Mouse (Mus musculus): Measurements from ENCODE around the gene Uaca. TPM values are rescaled to one million over a fixed set of nuclear protein-coding genes. Genes with fewer than 3 reads are reported as not detected.

The Uaca gene
- polyA plus RNA-seq, 1 experiment, result 11.9 TPM

GRCm38 (mm10) chr9:60832233-60832632 lies 37.9 kb downstream of the Uaca start:
- no peak for DNase-seq (ENCODE audit: extremely low spot score in 1 of 2, low spot score in 1 of 2)

DNA sequence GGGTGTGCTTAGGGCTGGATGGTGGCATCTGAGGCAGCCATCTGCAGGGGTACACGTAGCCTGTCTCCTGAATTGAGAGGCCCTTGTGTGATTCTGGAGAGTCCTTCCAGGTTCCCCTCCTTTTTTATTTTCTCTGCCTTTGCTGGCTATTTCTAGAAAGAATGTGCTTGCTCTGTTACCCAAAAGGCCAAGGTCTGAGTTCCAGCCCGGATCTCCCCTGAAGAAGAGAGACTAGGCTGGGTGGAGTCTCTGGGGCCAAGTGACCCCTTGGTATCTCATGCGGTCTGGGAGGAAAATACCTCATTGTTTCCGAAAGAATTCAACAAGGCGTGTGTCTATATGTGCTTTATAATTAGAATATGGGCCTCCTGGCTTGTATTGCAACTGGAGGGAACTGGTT lies 41.8 kb downstream of the Uaca start:
- no peak for DNase-seq (ENCODE audit: extremely low spot score in 1 of 2, low spot score in 1 of 2)

GRCm38 (mm10) chr9:60837078-60837448 lies 42.7 kb downstream of the Uaca start:
- no peak for DNase-seq (ENCODE audit: extremely low spot score in 1 of 2, low spot score in 1 of 2)

DNA sequence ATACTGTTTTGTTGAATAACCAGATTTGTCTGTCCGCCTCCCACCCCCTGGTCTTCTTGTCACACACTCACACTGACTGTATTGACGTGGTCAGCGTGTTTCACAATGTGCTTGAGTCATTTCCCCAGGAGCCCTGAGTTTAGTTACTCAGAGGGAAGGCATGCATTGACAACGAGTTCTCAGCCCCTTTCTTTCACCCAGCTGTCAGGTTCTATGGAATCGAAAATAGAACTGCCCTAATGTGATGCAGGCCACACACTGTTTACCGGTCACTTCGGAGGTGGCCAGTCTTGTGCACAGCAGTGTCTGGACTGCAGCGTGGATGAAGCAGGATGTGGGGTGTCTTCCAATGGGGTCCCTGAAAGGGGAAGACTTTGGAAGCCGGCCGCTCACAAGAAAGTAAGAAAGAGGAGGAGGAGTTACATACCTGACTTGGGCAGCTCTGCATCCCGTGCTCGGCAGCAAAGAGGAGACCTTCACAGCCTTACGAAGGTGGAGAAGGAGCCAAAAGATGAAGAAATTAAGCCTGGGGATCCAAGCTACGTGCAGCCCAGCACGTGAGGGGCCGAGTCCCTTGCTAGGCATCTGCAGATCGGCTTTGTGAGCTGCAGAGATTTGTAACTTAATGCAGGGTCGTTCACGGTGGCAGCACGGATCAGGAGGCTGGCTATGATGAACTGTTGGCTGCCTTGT lies 43.3 kb downstream of the Uaca start:
- DNase-seq (ENCODE audit: extremely low spot score in 1 of 2, low spot score in 1 of 2), result no peak

DNA sequence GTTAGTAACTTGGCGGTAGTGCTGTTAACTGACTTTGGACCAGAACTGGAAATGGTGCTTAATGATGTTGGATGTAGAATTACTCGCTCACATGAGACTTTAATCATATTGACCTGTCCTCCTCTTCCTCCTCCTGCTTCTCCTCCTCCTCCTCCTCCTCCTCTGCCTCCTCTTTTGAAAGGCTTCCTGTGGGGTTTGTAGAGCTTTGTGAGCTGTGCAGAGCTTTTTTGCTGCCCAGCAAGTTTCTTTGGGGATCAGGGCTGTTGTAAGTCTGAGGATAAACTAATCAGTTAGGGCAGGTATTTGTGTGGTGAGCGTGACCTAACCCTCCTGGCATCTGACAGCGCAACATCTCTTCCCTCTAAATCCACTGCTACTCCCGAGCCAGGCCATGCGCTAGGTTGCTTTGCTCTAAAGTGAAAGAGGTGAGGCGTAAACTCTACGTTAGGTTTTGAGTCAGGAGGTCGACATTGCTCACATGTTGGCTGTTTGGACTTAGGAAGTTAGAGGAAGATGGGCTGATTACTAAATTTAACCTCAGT lies 44.1 kb downstream of the Uaca start:
- no peak for DNase-seq (ENCODE audit: extremely low spot score in 1 of 2, low spot score in 1 of 2)

- DNase-seq (ENCODE audit: extremely low spot score in 1 of 2, low spot score in 1 of 2), result no peak
Observed at GRCm38 (mm10) chr9:60841393-60841792, 47.1 kb downstream of the Uaca start.

GRCm38 (mm10) chr9:60843415-60844076 lies 49.2 kb downstream of the Uaca start:
- no peak for DNase-seq (ENCODE audit: extremely low spot score in 1 of 2, low spot score in 1 of 2)

- no peak for DNase-seq (ENCODE audit: extremely low spot score in 1 of 2, low spot score in 1 of 2)
Observed at GRCm38 (mm10) chr9:60848730-60849129, 54.4 kb downstream of the Uaca start.

- no peak for DNase-seq (ENCODE audit: extremely low spot score in 1 of 2, low spot score in 1 of 2)
Observed at GRCm38 (mm10) chr9:60849986-60850385, 55.6 kb downstream of the Uaca start.

DNA sequence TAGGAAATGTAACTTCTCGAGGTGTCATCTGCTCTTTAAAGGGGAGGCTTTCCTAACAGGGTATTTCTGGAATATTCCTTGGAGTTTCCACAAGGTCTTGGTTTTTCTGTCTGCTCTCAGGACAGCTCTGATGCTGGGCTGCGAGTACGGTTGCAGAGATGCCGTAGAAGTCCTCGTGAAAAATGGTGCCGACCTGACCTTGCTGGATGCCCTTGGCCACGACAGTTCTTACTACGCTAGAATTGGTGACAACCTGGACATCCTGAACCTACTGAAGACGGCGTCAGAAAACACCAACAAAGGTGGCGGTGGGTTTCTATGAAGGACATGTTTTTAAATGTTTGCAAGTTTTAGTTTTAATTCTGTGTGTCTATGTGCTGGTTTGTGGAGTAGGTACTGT lies 59.9 kb downstream of the Uaca start:
- no peak for DNase-seq (ENCODE audit: extremely low spot score in 1 of 2, low spot score in 1 of 2)

- DNase-seq (ENCODE audit: extremely low spot score in 1 of 2, low spot score in 1 of 2), result peak; percentile 40 to 84
Observed at GRCm38 (mm10) chr9:60857833-60858232, 63.5 kb downstream of the Uaca start.

DNA sequence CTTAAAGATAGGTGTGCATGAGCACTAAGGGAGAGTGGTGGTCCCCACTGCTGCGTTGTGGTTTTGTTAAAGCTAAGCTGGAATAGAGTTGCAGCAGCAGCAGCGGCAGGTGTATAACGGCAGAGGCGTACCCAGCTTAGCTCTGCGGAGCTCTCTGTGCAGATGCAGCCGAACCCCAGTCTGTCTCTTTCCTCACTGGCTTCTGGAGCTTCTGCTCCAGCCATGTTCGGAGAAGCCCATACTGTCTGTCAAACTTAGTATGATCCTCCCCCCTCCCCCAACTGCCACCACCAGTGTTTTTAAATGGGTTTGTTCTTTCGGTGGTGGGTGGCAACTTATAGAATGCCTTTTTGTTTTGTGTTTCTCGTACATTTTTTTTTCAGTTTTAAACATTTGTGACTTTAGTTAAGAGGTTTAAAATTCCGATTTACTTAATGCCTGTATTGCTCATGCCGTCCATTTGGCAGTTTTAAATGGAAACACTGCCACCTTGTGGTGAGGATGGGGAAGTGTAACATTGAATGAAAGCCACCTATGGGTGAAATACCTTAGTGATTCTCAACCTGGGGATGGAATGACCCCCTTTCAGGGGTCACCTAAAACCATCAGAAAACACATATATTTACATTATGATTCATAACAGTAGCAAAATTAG lies 64.1 kb downstream of the Uaca start:
- DNase-seq (ENCODE audit: extremely low spot score in 1 of 2, low spot score in 1 of 2), result peak in 1 of 2 experiments; percentile 66

GRCm38 (mm10) chr9:60859031-60859430 lies 64.7 kb downstream of the Uaca start:
- DNase-seq (ENCODE audit: extremely low spot score in 1 of 2, low spot score in 1 of 2), result no peak

GRCm38 (mm10) chr9:60861030-60861429 lies 66.7 kb downstream of the Uaca start:
- no peak for DNase-seq (ENCODE audit: extremely low spot score in 1 of 2, low spot score in 1 of 2)

DNA sequence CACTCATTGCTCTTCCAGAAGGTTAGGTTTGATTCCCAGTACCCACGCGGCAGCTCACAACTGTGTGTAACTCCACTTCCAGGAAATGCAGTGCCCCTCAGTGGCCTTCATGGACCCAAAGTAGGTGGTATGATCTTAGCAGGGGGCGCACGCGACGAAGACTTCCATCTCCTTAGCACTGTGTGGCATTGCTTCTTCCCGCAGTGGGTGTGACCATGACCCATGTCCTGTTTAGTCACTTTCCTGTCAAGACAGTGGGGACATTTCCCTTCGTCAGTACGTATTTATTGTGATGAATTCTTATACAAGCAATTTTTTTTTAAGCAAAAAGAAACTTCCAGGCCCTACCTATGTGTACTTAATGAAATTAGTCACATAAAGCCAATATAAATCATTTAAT lies 70.3 kb downstream of the Uaca start:
- DNase-seq (ENCODE audit: extremely low spot score in 1 of 2, low spot score in 1 of 2), result no peak

DNA sequence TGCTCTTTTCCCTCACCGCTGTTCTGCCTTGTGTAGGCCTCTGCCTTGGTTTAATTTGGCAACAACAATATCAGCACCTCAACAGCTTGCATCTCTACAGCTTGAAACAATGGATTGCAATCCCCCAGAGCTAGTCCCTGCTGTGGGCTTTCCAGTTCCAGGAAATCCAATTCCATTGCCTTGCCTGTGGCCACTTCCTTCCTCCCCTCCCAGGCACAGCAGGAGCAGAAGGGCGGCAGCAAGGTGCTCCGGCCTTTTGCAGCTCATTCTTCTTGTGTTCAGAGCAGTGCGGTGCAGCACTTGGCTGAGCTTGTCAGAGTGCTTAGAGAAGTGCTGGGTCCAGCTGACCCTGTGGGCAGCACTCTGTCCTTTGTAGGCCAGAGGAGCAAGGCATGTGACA lies 71.5 kb downstream of the Uaca start:
- DNase-seq (ENCODE audit: extremely low spot score in 1 of 2, low spot score in 1 of 2), result no peak

DNA sequence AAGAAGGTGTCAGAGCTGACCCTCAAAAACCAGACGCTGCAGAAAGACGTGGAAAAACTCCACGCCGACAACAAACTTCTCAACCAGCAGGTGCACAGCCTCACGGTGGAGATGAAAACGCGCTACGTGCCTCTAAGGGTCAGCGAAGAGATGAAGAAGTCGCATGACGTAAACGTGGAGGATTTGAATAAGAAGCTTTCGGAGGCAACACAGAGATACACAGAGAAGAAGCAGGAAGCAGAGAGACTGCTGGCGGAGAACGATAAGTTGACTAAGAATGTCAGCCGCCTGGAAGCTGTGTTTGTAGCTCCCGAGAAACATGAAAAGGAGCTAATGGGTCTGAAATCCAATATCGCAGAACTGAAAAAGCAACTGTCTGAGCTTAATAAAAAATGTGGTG lies 76.1 kb downstream of the Uaca start:
- DNase-seq (ENCODE audit: extremely low spot score in 1 of 2, low spot score in 1 of 2), result no peak

DNA sequence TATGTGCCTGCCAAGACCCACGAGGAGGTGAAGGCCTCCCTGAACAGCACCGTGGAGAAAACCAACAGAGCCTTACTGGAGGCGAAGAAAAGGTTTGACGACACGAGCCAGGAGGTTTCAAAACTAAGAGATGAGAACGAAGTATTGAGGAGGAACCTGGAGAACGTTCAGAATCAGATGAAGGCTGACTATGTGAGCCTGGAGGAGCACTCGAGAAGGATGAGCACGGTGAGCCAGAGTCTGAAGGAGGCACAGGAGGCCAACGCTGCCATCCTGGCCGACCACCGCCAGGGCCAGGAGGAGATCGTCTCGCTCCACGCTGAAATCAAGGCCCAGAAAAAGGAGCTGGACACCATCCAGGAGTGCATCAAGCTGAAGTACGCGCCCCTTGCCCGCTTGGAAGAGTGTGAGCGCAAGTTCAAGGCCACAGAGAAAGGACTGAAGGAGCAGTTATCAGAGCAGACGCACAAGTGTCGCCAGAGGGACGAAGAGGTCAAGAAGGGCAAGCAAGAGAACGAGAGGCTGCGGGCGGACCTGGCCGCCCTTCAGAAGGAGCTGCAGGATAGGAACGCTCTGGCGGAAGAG lies 76.7 kb downstream of the Uaca start:
- DNase-seq (ENCODE audit: extremely low spot score in 1 of 2, low spot score in 1 of 2), result no peak

- DNase-seq (ENCODE audit: extremely low spot score in 1 of 2, low spot score in 1 of 2), result no peak
Observed at GRCm38 (mm10) chr9:60873257-60874054, 79.1 kb downstream of the Uaca start.

- no peak for DNase-seq (ENCODE audit: extremely low spot score in 1 of 2, low spot score in 1 of 2)
Observed at GRCm38 (mm10) chr9:60874055-60874392, 79.7 kb downstream of the Uaca start.

GRCm38 (mm10) chr9:60876085-60876484 lies 81.7 kb downstream of the Uaca start:
- no peak for DNase-seq (ENCODE audit: extremely low spot score in 1 of 2, low spot score in 1 of 2)
